Mouse (Mus musculus) inflammation-experienced regulatory T-cells, adult 16 weeks (primary cell): ENCODE data around the gene Gm13305. TPM values are rescaled to one million over a fixed set of nuclear protein-coding genes. Genes with fewer than 3 reads are reported as not detected.

Source experiments
- polyA plus RNA-seq: library from polyadenylated mRNA; unstranded; fragments of 100-300 nt; shearing (Covaris generic); gene quantifications from one replicate; pipeline ENCODE4 v1.2.1, GENCODE M21; 2017

Gm13305 gene
- not detected for polyA plus RNA-seq

DNA sequence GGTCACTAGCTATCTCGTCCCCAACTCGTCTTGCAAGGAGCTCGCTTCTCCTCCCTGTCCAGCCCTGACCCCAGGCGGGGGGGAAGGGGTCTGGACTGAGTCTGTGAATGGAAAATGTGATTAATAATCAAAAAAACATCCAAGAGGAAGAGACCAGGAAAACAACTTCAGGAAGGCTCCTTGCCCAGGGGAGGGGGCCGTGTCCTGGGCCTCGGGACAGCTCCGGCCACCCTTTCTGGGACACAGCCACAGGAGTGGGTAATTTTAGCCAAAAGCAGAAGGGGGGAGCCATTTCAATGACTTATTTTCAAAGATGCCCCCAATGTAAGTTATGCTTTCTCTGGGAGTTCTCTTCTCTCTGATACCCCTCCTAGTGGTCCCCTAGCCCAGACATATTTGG is at the start of gene Gm13305:
Gene Gm13305, minus strand, starts transcription at position 101 of the 400 bp plus-strand sequence.

GRCm38 (mm10) chr4:42153136-42153535 is 15.3 kb downstream of the Gm13305 start, which contains the start of gene Gm13306:
Gene Gm13306 (plus strand): TSS chr4:42153436.

DNA sequence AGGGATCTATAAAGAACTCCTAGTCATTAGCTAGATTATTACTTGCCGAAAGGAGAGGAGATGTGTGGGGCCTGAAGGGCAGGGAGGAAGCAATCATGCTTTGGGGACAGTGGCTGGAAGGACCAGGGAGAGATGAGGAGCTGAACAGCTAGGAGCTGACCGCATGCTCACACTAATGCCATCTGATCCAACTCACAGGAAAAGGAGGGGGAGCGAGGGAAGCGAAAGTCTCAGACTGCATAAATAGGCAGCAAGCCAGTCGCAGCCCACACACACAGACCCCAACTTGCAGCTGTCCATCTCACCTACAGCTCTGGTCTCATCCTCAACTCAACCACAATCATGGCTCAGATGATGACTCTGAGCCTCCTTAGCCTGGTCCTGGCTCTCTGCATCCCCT is 53.9 kb downstream of the Gm13305 start, which contains the start of gene Gm13304:
Gene Gm13304, plus strand, starts transcription at position 301 of the 400 bp plus-strand sequence.

Other genes starting within 250 kb of the Gm13305 start
- gene Gm20878, start 227.0 kb downstream of the Gm13305 start, polyA plus RNA-seq: 2.4 TPM
- 0.10 TPM for gene Fam205a4, start 202.5 kb downstream of the Gm13305 start, polyA plus RNA-seq
- gene Gm21093, start 133.9 kb downstream of the Gm13305 start, polyA plus RNA-seq: not detected
- not detected for gene Gm3893, start 77.4 kb downstream of the Gm13305 start, polyA plus RNA-seq
- gene Gm13304, start 53.8 kb downstream of the Gm13305 start, polyA plus RNA-seq: not detected
- not detected for gene Gm13306, start 15.2 kb downstream of the Gm13305 start, polyA plus RNA-seq
- not detected for gene Gm10600, start 72.0 kb upstream of the Gm13305 start, polyA plus RNA-seq
- not detected for gene Ccl21b, start 87.2 kb upstream of the Gm13305 start, polyA plus RNA-seq
- gene Gm21953, start 125.7 kb upstream of the Gm13305 start, polyA plus RNA-seq: not detected
- not detected for gene Fam205a3, start 149.7 kb upstream of the Gm13305 start, polyA plus RNA-seq